Mouse (Mus musculus): ENCODE measurements around the gene Gm12695. TPM values are rescaled to one million over a fixed set of nuclear protein-coding genes. Genes with fewer than 3 reads are reported as not detected.

Gene Gm12695
- total RNA-seq (2018; cell fraction: chromatin; rRNA removed): not detected
- total RNA-seq (2018; cell fraction: cytosol; rRNA removed): not detected
- not detected for total RNA-seq (2018; cell fraction: nucleus; rRNA removed)
- polyA plus RNA-seq (2018): not detected in 3 replicates

DNA sequence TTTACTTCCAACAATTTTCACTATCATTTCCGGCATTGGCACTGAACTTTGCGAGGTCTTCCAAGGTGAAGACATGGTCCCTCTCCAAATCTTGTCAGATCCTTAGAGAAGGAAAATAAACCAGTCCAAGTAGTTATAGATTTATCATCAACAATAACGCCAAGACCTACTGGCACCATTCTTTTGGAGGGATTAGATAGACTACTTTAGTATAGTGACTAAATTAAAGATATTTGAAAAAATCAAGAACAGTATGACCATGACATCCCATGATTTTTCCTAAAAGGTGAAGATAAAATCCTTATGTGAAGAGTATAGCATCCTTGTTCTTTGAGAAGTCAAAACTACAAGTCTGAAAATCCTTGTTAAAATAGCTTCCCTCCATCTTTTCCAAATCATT lies at the start of gene Gm12695:
Gm12695 (minus strand) TSS at position 101 of the 400 bp plus-strand sequence.
- H3K79me2 ChIP-seq (ENCODE audit: inconsistent target): no peaks in the 10 kb centered on the region
- H3K27ac ChIP-seq: no peak within 1 kb of the TSS
- WGBS (ENCODE audit: missing documents): 94% methylated on average over 3 of the region's 3 CpGs
- H3K36me3 ChIP-seq (ENCODE audit: inconsistent target): no peaks in the 10 kb centered on the region
- no peak within 1 kb of the TSS for H3K4me3 ChIP-seq (ENCODE audit: inconsistent target)

DNA sequence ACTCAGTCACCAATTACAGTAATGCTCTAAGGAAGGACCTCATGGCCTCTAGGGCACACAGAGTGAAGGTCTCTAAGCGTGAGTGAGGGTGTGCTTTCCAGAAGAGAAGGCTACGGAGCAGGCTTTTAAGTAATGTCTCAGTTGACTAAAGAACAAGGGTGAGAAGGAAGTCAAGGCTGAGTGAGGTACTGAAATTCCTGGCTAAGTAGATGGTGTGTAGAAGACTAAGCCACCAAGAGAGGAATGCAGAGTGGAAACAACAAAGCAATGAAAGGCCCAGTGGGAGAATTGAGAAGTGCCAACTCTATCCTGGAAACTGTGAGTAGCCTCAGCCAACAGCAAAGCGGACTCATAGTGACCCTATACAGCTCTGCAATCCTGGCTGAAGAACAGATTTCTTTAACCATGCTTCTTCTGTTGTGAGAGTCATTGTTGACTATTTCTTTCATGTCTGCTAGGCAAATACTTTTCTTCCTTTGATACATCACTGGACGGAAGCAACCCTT lies 40.6 kb upstream of the Gm12695 start:
- H3K27ac ChIP-seq: no peak overlapping the region
- no peak overlapping the region for H3K4me3 ChIP-seq (ENCODE audit: inconsistent target)
- WGBS (ENCODE audit: missing documents): 89% methylated on average over 4 of the region's 4 CpGs
- no peaks in the 10 kb centered on the region for H3K79me2 ChIP-seq (ENCODE audit: inconsistent target)
- H3K36me3 ChIP-seq (ENCODE audit: inconsistent target): no peaks in the 10 kb centered on the region

DNA sequence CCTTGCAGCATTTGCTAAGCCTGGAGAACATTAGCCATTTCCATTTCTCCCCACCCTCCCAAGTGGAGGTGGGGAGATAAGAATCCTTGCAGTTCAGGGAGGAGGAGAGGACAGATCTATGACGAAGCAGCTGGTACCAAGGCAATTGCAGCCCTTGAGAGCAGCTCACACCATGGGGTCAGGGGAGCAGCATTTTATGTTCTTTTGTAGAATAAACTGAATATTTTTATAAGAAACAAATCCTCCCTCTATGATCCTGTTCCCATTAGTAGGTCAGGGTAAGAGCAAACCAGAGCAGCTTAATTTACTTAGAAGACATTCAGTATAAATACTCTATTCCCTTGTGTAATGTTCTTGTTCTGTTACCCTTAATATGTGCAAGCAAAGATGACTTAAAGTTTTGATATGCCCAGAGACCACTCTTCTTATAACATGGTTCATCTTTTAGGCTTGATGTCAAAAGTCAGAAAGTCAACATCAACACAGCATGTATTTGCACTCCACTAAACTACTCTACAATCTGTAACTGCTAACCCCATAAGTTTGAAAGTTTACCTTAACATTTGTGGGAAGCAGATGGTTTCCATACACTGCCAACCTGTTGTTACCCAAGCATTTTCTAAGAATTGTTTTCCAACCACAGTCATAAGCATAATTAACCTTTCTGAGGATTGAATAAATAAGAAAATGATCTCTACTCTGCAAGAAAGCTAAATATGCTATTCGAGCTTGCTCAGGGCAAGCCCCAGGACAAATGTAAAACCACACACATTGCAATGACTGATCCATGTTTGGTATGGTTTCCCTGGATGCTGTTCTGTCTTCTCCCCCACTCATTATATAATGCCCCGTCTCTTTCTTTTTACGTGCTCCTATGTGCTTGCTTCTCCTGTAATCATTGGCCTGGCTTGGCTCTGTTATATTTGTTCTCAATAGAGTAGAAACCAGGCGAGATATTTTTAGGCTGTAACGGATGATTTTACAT lies 22.1 kb upstream of the Gm12695 start:
- Histone ChIP-seq H3K36me3 (ENCODE audit: inconsistent target) (no peaks in the 10 kb centered on the region), H3K27ac (no peak overlapping the region), H3K79me2 (ENCODE audit: inconsistent target) (no peaks in the 10 kb centered on the region), H3K4me3 (ENCODE audit: inconsistent target) (no peak overlapping the region)
- WGBS (ENCODE audit: missing documents): 78% methylated on average over 6 of the region's 6 CpGs

DNA sequence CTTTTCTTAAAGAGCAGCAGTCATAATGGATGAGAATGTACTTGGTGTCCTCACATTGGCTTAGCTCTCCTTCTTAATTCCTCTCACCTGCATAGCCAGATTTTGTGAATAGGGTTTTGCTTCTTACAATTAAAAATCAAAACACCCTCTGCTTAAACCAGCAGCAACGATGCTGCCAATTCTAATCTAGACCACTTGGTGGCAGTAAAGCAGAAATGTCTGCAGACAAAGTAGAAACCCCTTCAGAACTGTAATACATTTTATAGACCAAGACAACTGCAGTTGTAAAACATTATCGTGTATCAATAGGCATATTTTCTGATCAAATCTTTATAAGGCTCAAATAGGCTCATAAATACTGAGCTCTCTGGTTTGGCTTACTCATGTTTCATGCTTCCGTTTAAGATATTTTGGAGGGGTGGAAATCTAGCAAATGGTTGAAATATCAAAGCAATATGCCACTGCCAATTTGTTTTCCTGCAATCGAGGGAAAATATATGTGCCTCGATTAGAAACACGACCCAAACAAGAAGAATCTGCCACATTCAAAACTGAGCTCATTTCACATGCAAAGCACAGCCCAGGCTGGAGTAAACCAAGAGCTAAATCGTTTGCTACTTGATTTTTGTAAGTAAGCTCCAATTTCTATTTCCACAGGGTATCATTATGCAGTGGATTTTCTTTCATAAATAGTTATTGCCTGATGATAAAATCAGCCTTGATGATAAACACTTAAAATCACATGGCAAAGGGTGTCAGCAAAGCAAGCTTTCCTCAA lies 14.6 kb upstream of the Gm12695 start:
- H3K27ac ChIP-seq: no peak overlapping the region
- H3K79me2 ChIP-seq (ENCODE audit: inconsistent target): no peaks in the 10 kb centered on the region
- WGBS (ENCODE audit: missing documents): 47% methylated on average over 7 of the region's 7 CpGs
- H3K36me3 ChIP-seq (ENCODE audit: inconsistent target): no peaks in the 10 kb centered on the region
- H3K4me3 ChIP-seq (ENCODE audit: inconsistent target): no peak overlapping the region

GRCm38 (mm10) chr4:96797583-96797982 lies 12.6 kb upstream of the Gm12695 start:
- Histone ChIP-seq H3K4me3 (ENCODE audit: inconsistent target) (no peak overlapping the region), H3K27ac (no peak overlapping the region), H3K79me2 (ENCODE audit: inconsistent target) (no peaks in the 10 kb centered on the region), H3K36me3 (ENCODE audit: inconsistent target) (no peaks in the 10 kb centered on the region)
- WGBS (ENCODE audit: missing documents): 75% methylated on average over 1 of the region's 1 CpGs

GRCm38 (mm10) chr4:96791301-96791700 lies 6.3 kb upstream of the Gm12695 start:
- Histone ChIP-seq H3K27ac (no peak overlapping the region), H3K4me3 (ENCODE audit: inconsistent target) (no peak overlapping the region), H3K36me3 (ENCODE audit: inconsistent target) (no peaks in the 10 kb centered on the region)

GRCm38 (mm10) chr4:96789905-96790304 lies 4.9 kb upstream of the Gm12695 start:
- 74% methylated on average over 3 of the region's 3 CpGs for WGBS (ENCODE audit: missing documents)
- H3K36me3 ChIP-seq (ENCODE audit: inconsistent target): no peaks in the 10 kb centered on the region
- H3K27ac ChIP-seq: no peak overlapping the region
- H3K79me2 ChIP-seq (ENCODE audit: inconsistent target): no peaks in the 10 kb centered on the region
- no peak overlapping the region for H3K4me3 ChIP-seq (ENCODE audit: inconsistent target)

More at GRCm38 (mm10) chr4:96791301-96791700, 6.3 kb upstream of the Gm12695 start:
- H3K79me2 ChIP-seq (ENCODE audit: inconsistent target): no peaks in the 10 kb centered on the region

DNA sequence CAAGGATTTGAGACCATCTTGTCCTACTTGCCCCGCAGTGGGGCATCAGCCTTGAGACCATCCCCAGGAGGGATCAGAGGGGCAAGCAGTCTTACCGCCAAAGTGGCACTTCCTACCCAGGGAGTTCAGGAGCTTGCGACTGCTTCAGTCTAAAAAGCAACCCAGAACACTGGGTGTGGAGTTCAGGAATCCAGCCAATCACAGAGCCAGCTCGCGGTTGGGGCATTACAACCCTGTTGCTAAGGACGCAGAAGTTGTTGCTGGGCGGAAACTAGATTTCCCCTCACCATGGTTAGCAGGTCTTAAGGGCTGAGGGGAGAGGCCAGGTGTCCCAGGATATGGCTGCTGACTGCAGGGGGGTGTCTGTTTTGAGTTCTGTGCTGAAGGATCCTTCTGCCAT lies 1.6 kb upstream of the Gm12695 start:
- Histone ChIP-seq H3K79me2 (ENCODE audit: inconsistent target) (no peaks in the 10 kb centered on the region), H3K36me3 (ENCODE audit: inconsistent target) (no peaks in the 10 kb centered on the region), H3K27ac (no peak overlapping the region), H3K4me3 (ENCODE audit: inconsistent target) (no peak overlapping the region)
- 24% methylated on average over 7 of the region's 7 CpGs for WGBS (ENCODE audit: missing documents)

GRCm38 (mm10) chr4:96772966-96773566 lies 11.9 kb downstream of the Gm12695 start:
- Histone ChIP-seq H3K36me3 (ENCODE audit: inconsistent target) (no peaks in the 10 kb centered on the region), H3K79me2 (ENCODE audit: inconsistent target) (no peaks in the 10 kb centered on the region), H3K27ac (no peak overlapping the region), H3K4me3 (ENCODE audit: inconsistent target) (no peak overlapping the region)
- 89% methylated on average over 3 of the region's 3 CpGs for WGBS (ENCODE audit: missing documents)

DNA sequence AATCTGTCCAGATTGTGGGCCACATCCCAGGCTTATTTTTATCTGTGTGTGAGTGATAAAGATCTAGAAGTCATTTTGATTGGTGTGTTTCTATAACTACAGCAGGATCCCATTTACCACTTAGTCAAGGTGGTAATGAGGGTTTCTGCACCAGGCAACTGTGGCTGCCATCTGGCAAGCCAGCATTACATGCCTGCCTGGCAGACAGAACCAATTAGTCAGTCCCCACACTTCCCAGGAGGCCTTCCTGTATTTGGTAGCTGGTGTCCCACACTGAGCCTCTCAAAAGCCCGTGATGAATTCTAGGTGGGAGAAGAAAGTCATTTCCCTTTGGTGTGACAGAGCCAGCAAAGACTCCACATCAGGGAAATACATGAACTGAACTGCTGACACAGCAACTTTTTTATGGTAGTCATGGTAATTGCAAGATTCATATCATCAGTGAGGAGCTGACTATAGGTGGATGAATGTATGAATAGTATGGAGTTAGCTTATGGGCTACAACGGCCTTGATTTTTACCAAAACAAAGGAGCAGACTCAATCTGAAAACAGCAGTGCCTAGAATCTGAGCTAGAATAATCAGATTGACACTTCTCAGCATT lies 18.5 kb downstream of the Gm12695 start:
- WGBS (ENCODE audit: missing documents): 49% methylated on average over 2 of the region's 2 CpGs
- no peak overlapping the region for H3K27ac ChIP-seq

DNA sequence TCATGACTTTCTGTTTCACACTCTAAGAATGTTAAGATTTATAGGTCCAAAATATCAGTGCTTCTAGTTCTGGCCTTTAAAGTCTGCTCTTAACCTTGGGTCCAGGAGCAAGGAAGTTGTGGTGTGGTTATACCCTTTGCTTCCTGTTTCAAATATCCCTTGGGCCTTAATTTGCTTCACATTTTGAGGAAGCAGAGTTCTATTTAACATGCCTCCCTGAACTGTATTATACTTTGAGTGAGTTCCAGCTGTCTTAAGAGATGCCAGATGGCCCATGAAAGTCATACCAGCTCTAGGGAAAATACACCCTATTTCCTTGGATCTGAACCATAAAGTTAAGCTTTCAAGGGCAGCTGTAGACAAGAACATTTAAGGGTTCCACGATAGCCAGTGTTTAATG lies 33.0 kb downstream of the Gm12695 start:
- Histone ChIP-seq H3K79me2 (ENCODE audit: inconsistent target) (no peaks in the 10 kb centered on the region), H3K4me3 (ENCODE audit: inconsistent target) (no peak overlapping the region), H3K27ac (no peak overlapping the region), H3K36me3 (ENCODE audit: inconsistent target) (no peaks in the 10 kb centered on the region)
- 40% methylated on average over 1 of the region's 1 CpGs for WGBS (ENCODE audit: missing documents)

More for the DNA sequence above, 18.5 kb downstream of the Gm12695 start:
- H3K79me2 ChIP-seq (ENCODE audit: inconsistent target): no peaks in the 10 kb centered on the region
- no peak overlapping the region for H3K4me3 ChIP-seq (ENCODE audit: inconsistent target)
- no peaks in the 10 kb centered on the region for H3K36me3 ChIP-seq (ENCODE audit: inconsistent target)

GRCm38 (mm10) chr4:96740472-96740871 lies 44.5 kb downstream of the Gm12695 start:
- no peak overlapping the region for H3K4me3 ChIP-seq (ENCODE audit: inconsistent target)
- no peaks in the 10 kb centered on the region for H3K79me2 ChIP-seq (ENCODE audit: inconsistent target)
- H3K27ac ChIP-seq: no peak overlapping the region
- 96% methylated on average over 3 of the region's 3 CpGs for WGBS (ENCODE audit: missing documents)
- no peaks in the 10 kb centered on the region for H3K36me3 ChIP-seq (ENCODE audit: inconsistent target)

- Histone ChIP-seq H3K79me2 (ENCODE audit: inconsistent target) (no peaks in the 10 kb centered on the region), H3K4me3 (ENCODE audit: inconsistent target) (no peak overlapping the region), H3K36me3 (ENCODE audit: inconsistent target) (no peaks in the 10 kb centered on the region), H3K27ac (no peak overlapping the region)
- WGBS (ENCODE audit: missing documents): 76% methylated on average over 4 of the region's 4 CpGs
Observed at GRCm38 (mm10) chr4:96729256-96729655, 55.7 kb downstream of the Gm12695 start.

GRCm38 (mm10) chr4:96728211-96728610 lies 56.8 kb downstream of the Gm12695 start:
- no peak overlapping the region for H3K4me3 ChIP-seq (ENCODE audit: inconsistent target)
- no peaks in the 10 kb centered on the region for H3K79me2 ChIP-seq (ENCODE audit: inconsistent target)
- WGBS (ENCODE audit: missing documents): 74% methylated on average over 3 of the region's 3 CpGs
- no peaks in the 10 kb centered on the region for H3K36me3 ChIP-seq (ENCODE audit: inconsistent target)
- H3K27ac ChIP-seq: no peak overlapping the region
